Mouse (Mus musculus): Measurements from ENCODE around the gene Cd68. TPM values are rescaled to one million over a fixed set of nuclear protein-coding genes. Genes with fewer than 3 reads are reported as not detected.
A peak's percentile ranks its signal among the peaks of the same experiment; 100 is the strongest.

Cd68 gene
- total RNA-seq, 2 experiments from 2014 or later: 2.6 to 3.2 TPM

- DNase-seq: no peak
- intact Hi-C loops (cut with DNase I): no loop called here
Observed at GRCm38 (mm10) chr11:69697396-69697795, 31.4 kb upstream of the Cd68 start.

DNA sequence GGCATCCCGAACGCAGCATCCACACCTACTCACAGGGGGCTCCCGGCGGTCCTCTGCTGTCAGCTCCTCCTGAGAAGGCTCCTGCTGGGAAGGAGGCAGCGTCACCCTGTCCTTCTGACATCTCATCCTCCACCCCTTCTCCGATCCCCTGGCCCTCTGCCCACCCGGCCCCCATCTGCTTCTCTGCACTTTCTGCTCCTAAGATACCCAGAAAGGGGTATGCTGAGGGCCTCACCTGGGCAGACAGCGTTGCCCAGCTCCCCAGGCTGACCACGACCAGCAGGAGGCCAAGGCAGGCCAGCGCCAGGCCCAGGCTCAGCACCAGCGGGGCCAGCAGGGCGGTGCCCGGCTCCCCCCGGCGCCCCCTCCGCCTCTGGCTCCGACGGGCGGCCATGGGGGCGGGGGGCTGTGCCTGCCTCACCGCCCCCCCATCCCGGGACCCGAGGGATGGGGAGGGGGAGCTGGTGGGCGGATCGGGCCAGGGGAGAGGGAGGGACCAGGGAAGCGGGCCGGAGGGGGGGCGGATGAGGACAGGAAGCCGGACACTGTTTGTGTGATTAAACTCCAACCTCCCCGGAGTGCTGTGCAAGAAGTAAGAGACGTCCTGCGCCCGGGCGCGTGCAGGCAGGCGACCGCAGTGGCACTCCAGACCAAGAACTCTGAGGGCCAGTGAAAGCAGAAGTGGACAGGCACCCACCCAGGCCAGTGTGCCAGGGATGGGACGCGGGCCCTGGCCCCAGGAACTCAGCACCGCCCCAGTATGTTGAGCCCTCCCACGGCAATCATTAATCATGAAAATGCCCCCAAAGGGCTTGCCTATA, 29.6 kb upstream of the Cd68 start, which contains the start of the genes Tnfsf12 and Tnfsfm13:
TSS of gene Tnfsf12 (minus strand) at position 489 of the 821 bp plus-strand sequence.
TSS of gene Tnfsfm13 (minus strand) at position 738 of the 821 bp plus-strand sequence.
- peak; percentile 73 to 85 for DNase-seq
- intact Hi-C loops (cut with DNase I): no loop called here

GRCm38 (mm10) chr11:69695046-69695360, 29.1 kb upstream of the Cd68 start:
- no peak for DNase-seq
- intact Hi-C loops (cut with DNase I): no loop called here

DNA sequence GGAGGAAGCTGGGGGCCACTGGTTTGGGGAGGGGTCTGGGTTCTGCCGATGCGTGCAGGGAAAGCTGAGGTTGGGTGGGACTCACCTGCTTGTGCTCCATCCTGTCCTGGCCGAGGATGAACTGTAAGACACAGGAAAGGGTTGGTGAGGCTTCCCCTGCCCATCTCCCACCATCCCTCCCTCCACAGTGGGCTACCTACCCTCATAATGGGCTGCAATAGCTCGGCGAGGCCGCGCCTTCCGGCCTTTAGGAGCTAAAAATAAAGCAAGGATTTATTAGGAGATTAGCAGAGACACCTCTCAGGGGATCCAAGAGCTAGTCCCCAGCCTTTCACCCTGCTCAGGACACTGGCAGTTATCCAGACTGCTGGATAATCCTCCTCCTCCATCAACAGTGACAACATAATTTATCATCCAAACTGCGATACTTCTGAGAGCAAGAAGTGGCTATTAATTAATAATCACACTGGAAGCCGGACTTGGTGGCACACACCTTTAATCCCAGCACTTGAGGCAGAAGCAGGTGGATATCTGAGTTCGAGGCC, 27.5 kb upstream of the Cd68 start:
- intact Hi-C loops (cut with DNase I): no loop called here

GRCm38 (mm10) chr11:69692863-69693262, 26.9 kb upstream of the Cd68 start:
- intact Hi-C loops (cut with DNase I): no loop called here
- no peak for DNase-seq

More for the DNA sequence above, 27.5 kb upstream of the Cd68 start:
- no peak for DNase-seq

DNA sequence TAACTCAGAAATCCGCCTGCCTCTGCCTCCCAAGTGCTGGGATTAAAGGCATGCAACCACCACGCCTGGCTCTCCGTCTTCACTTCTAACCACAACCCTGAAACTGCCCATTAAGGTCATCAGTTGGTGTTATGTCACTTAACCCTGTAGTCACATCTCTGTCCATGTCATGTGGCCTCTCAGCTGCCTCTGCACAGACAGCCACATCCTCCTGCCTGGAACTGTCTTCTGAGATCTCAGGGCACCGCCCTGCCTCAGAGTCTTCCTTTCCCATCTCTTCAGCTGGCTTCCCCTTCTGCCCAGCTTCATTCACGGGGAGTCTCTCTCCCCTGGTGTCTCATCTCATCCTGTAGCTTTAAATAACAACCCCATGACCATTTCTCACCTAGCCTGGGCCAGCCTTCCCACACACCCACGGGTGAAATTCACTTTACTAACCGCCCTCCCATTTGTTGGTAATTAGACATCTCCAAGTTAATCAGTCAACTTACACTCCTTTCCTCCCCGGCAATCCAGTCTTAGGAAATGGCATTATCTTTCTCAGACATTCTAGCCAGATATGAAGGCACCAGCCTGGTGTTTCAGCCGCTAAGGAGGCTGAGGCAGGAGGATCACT, 26.4 kb upstream of the Cd68 start:
- intact Hi-C loops (cut with DNase I): no loop called here

GRCm38 (mm10) chr11:69689891-69690290, 23.9 kb upstream of the Cd68 start:
- DNase-seq: no peak
- intact Hi-C loops (cut with DNase I): no loop called here

More for the DNA sequence above, 26.4 kb upstream of the Cd68 start:
- no peak for DNase-seq

GRCm38 (mm10) chr11:69687061-69687460, 21.1 kb upstream of the Cd68 start:
- intact Hi-C loops (cut with DNase I): no loop called here
- no peak for DNase-seq

- DNase-seq: peak; percentile 88 to 92
- intact Hi-C loops (cut with DNase I): no loop called here
Observed at GRCm38 (mm10) chr11:69686377-69686776, 20.4 kb upstream of the Cd68 start.

DNA sequence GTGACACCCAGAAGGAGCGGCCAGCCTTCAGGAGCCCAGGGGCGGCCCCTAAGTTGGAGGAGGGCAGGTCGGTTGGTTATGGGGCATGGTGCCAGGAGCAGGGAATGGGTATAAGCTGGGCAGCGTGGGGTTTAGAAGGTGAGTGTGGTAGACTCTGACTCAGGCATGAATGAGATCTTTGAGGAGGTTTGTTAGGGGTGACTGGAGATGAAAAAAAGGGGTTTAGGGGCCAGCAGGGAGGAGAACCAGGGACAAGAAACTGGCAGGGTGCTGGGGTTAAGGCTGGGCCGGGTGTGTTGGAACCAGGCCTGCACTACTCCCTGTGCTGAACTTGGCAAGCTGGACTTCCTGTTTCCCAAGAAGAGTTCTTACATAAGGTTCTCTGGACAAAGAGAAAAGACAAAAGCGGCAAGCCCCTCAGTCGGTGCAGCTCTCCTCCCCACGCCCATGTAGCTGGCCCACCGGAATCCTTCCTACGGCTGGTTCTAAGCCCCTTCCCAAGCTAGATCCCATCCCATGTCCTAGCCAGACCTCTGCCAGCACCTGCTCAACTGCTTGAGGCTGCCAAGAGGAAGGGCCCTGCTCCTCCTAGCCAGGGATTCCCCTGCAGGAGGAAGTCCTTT, 19.7 kb upstream of the Cd68 start, which contains the start of gene Tnfsf13:
TSS of gene Tnfsf13 (minus strand) at position 259 of the 623 bp plus-strand sequence.
- peak; percentile 76 to 80 for DNase-seq
- intact Hi-C loops (cut with DNase I): no loop called here

GRCm38 (mm10) chr11:69684936-69685335, 19.0 kb upstream of the Cd68 start:
- intact Hi-C loops (cut with DNase I): loop anchor here (5.0 kb wide), 1 partner anchor 32 kb away; no protein-coding TSS in a partner anchor
- no peak for DNase-seq

DNA sequence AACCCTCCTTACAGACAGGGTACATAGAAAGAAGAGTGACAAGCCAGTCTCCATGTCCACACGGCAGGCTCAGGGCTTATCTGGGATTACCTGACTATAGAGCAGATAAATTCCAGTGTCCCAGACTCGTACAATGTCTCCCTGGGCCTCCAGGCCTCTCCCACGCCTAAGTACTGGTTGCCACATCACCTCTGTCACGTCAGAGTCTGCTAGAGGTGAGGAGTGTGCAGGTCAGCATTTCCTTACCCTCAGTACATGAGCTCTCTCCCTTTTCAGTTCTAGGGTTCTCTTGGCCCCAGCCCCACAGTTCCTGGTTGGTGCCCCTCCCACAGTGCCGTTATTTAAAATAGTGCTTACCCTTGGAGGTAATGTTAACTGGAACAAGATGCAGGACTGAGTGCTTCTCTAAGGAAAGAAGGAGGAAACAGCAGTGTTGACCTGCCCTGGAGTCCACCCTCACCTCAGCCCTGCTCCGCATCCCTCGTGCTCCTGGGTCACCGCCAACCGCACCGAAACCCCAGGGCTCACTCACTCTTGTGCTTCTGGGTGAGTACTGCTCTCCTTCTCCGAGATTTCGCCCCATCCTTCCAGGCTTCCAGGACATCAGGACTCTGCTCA, 18.3 kb upstream of the Cd68 start:
- no peak for DNase-seq
- intact Hi-C loops (cut with DNase I): loop anchor here (5.0 kb wide), 1 partner anchor 33 kb away; no protein-coding TSS in a partner anchor

- DNase-seq: no peak
- intact Hi-C loops (cut with DNase I): loop anchor here (2.0 to 5.0 kb wide), 3 partner anchors 34 to 561 kb away; partner anchors contain the start of gene 9130213A22Rik
Observed at GRCm38 (mm10) chr11:69683576-69683975, 17.6 kb upstream of the Cd68 start.

DNA sequence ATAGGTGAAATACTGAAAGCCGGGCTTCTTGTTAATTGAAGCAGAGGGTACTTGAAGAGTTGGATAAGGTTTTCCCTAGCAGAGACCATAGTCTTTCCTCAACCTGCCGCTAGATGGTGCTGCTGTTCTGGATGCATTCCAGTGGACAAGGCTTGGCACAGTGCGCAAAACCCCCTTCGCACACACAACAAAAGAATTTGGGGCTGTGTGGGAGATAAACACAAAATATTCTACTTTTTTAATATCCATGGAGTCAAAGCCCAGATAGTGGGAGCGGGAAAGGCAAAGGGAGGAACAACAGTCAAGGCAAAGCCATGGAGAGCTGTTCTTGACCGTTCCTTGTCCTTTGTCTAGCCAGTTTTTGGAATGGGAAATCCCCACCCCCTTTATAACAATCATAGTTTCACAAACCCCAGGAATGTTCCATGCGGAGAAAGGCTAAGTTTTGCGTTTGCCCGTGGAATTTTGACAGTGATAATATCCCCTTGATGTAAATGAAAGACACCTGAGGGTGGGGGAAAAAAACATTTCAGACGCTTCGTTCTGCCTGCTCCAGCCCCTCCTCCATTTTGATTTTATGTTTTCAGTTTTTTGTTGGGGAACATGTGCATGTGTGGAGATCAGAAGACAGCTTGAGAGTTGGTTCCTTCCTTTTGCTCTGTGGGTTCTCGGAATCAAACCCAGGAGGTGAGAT, 17.0 kb upstream of the Cd68 start:
- intact Hi-C loops (cut with DNase I): loop anchor here (2.0 to 5.0 kb wide), 3 partner anchors 34 to 560 kb away; partner anchors contain the start of gene 9130213A22Rik
- peak; percentile 81 to 82 for DNase-seq

DNA sequence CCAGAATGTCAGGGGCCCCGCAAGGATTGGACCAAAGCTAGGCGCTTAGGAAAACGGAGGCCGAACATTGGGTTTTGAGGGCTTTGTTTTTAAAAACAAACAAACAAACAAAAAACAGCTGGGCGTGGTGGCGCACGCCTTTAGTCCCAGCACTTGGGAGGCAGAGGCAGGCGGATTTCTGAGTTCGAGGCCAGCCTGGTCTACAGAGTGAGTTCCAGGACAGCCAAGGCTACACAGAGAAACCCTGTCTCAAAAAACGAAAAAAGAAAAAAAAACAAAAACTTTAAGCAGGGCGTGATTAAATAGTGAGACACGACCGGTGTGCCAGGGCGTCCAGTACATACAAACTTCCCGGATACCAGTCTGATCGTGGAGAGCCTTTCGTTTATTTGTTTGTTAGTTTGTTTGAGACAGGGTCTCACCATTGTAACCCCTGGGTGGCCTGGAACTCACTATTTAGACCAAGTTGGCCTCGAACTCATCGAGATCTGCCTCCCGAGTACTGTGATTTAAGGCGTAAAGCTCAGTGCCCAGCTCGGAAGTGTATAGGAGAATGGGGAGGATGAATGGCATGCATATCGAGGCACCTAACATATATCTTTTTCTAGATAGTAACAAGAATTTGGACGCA, 16.4 kb upstream of the Cd68 start:
- intact Hi-C loops (cut with DNase I): loop anchor here (2.0 to 5.0 kb wide), 3 partner anchors 35 to 560 kb away; partner anchors contain the start of gene 9130213A22Rik
- no peak for DNase-seq

GRCm38 (mm10) chr11:69681314-69682208, 15.6 kb upstream of the Cd68 start, which contains the start of gene Senp3:
TSS of gene Senp3 (minus strand) at chr11:69682084.
- intact Hi-C loops (cut with DNase I): loop anchor here (2.0 to 5.0 kb wide), 3 partner anchors 36 to 559 kb away; partner anchors contain the start of gene 9130213A22Rik
- peak; percentile 90 to 94 for DNase-seq

GRCm38 (mm10) chr11:69680136-69680855, 14.3 kb upstream of the Cd68 start:
- intact Hi-C loops (cut with DNase I): loop anchor here (5.0 kb wide), 1 partner anchor 37 kb away; no protein-coding TSS in a partner anchor
- DNase-seq: no peak

All from gastrocnemius, postnatal 36 days (tissue).